Mouse (Mus musculus) liver, embryonic 14.5 days (tissue): ENCODE measurements at regions not wholly inside any gene's neighbourhood (a gene's known extent, or its start where the extent isn't known, plus 50 kb on each side); places are given as distances from the start of the nearest gene placed in this dataset.

ENCODE experiments used
- ATAC-seq: fragments of 200-750 bp; cut with Nextera tagmentation; 2 replicates; pipeline ENCODE4 v1.8.0; 2017; ENCODE audit warnings: moderate number of reproducible peaks, mild to moderate bottlenecking, moderate library complexity; ENCODE audit not compliant: insufficient read depth
- DNase-seq, 3 experiments: peaks; one replicate each; pipeline ENCODE4 v3.0.0-alpha.2; 2012 to 2013; ENCODE audit warnings: low read depth in 3 of 3, low spot score in 3 of 3
- H3K27ac ChIP-seq: fragments of 300-500 bp; sonication (generic); 2 replicates; pipeline ENCODE4 v1.5.1; 2014; ENCODE audit warnings: moderate library complexity, mild to moderate bottlenecking, control low read depth, inconsistent platforms
- H3K27me3 ChIP-seq: fragments of 300-500 bp; sonication (generic); 2 replicates; pipeline ENCODE4 v1.6.1; 2014; ENCODE audit warnings: mild to moderate bottlenecking, low read length, moderate library complexity; ENCODE audit not compliant: control insufficient read depth, insufficient read depth
- H3K36me3 ChIP-seq: fragments of 300-500 bp; sonication (generic); replicated peaks from 2 replicates; pipeline ENCODE4 v1.6.1; 2014; ENCODE audit warnings: low read depth; ENCODE audit not compliant: control insufficient read depth, insufficient read depth
- H3K4me1 ChIP-seq, 2 experiments: fragments of 200-500 bp in 1 of 2; fragments of 300-500 bp in 1 of 2; sonication (generic) in 1 of 2; replicated peaks; 2 replicates each; pipeline ENCODE4 v1.6.1; 2012 to 2014; ENCODE audit warnings: antibody characterized with exemption in 1 of 2, inconsistent platforms in 1 of 2, low read length in 1 of 2; ENCODE audit not compliant: control insufficient read depth in 2 of 2, insufficient read depth in 2 of 2
- H3K4me2 ChIP-seq: fragments of 300-500 bp; sonication (generic); 2 replicates; pipeline ENCODE4 v1.6.1; 2014; ENCODE audit warnings: low read depth, mild to moderate bottlenecking, control low read depth, moderate library complexity
- H3K4me3 ChIP-seq, 2 experiments: fragments of 200-500 bp in 1 of 2; fragments of 300-500 bp in 1 of 2; sonication (generic) in 1 of 2; 2 replicates each; pipeline ENCODE4 v1.5.1; 2012 to 2014; ENCODE audit warnings: low read depth in 2 of 2, low read length in 2 of 2, mild to moderate bottlenecking in 2 of 2, control low read depth in 1 of 2, inconsistent platforms in 1 of 2, moderate library complexity in 1 of 2; ENCODE audit not compliant: insufficient read depth in 1 of 2
- H3K9ac ChIP-seq: fragments of 300-500 bp; sonication (generic); replicated peaks from 2 replicates; pipeline ENCODE4 v1.6.1; 2014; ENCODE audit warnings: mild to moderate bottlenecking, control low read depth, moderate library complexity
- H3K9me3 ChIP-seq: fragments of 300-500 bp; sonication (generic); 2 replicates; pipeline ENCODE4 v1.6.1; 2016; ENCODE audit warnings: low read length, mixed read lengths; ENCODE audit not compliant: control insufficient read depth
- CTCF ChIP-seq: IDR thresholded peaks from 2 replicates; pipeline ENCODE4 v1.5.1; 2016; ENCODE audit warnings: antibody characterized with exemption, low read depth, control low read depth
- EP300 ChIP-seq: IDR thresholded peaks from 2 replicates; pipeline ENCODE4 v1.6.1; 2016; ENCODE audit warnings: antibody characterized with exemption, low read depth
- WGBS: fragments of 180-500 bp; shearing (Covaris S2); extraction: QIAGEN DNeasy Blood & Tissue Kit; methylation state at CpG from one replicate; pipeline ENCODE4 v1.1.7; 2014; ENCODE audit not compliant: insufficient replicate concordance; 5-methylcytosine and 5-hydroxymethylcytosine counted together

DNA sequence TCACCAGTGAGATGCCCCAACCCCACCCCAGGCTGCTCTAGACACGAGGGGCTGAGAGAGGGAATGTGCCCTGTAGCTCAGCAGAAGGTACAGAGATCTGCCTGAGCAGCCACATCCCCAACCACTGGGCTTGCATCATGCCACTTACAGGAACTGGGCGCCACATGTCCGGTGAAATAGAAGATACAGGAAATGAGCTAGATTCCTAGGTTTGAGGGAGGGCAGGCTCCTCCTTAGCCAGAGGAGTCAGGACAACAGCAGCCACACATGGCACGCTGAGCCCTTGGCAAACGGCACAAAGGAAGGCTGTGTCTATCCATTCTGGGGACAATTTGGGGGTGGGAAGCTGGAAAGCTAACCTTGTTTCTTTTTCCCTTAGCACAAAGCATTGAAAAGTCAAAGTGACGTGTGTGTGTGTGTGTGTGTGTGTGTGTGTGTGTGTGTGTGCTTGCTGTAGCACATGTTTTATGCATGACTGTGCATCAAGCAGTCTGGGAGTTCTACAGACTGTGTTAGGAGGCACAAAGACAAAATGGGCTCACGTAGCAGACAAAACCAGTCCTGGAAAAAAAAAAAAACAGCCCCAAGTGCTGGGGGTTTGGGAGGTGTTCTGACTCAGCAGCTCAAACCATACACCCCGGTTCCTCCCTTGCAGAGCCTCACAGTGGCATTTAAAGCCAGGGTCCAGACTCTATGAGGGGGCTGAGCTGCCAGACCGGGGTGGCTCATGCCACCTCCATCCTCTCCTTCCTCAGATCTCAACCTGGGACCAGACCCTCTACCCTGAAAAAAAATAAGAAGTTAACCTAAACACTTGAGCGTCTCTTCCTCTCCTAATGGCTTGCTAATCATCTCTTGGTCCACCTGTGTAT is 343.7 kb upstream of the Smim15 start:
- WGBS: 32% methylated on average over 10 of the region's 10 CpGs
- ATAC-seq (no peak), DNase-seq (no peak)

DNA sequence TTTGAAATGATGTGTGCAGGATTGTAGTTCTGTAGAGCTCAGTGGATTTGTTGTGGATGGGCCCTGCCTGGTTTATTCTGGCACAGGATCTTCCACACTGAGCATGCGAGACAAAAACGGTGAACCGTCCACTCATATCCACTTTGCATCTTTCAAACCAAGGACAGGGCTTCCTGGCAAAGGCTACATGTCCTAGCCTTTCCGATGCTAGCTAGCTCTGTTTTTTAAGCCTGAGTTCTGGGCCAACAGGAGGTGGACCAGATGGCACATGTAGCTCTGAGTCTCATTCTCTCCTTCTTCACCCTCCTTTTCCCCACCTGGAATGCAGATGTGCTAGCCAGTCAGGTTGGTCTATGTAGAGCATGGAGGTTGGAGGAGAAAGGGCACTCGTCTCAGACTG is 345.0 kb upstream of the Smim15 start:
- TF ChIP-seq CTCF: no peak
- no peak for TF ChIP-seq EP300
- Histone ChIP-seq H3K27me3 (no peaks in the 10 kb centered on the region), H3K4me3 (no peak overlapping the region), H3K9me3 (no peaks in the 10 kb centered on the region), H3K4me1 (no peaks in the 10 kb centered on the region; a peak in 1 of 4 replicates), H3K9ac (no peak overlapping the region), H3K27ac (no peak overlapping the region), H3K36me3 (no peaks in the 10 kb centered on the region), H3K4me2 (no peak overlapping the region)
- no peak for DNase-seq
- WGBS: 62% methylated on average over 5 of the region's 5 CpGs
- no peak for ATAC-seq

More for the DNA sequence above, 343.7 kb upstream of the Smim15 start:
- H3K27ac ChIP-seq: no peak overlapping the region
- no peaks in the 10 kb centered on the region for H3K36me3 ChIP-seq
- no peak overlapping the region for H3K4me3 ChIP-seq
- no peak overlapping the region for H3K4me2 ChIP-seq
- H3K9ac ChIP-seq: no peak overlapping the region
- TF ChIP-seq CTCF (no peak), EP300 (no peak)
- no peaks in the 10 kb centered on the region for H3K9me3 ChIP-seq
- no peaks in the 10 kb centered on the region for H3K27me3 ChIP-seq
- H3K4me1 ChIP-seq: no peaks in the 10 kb centered on the region; a peak in 1 of 4 replicates

DNA sequence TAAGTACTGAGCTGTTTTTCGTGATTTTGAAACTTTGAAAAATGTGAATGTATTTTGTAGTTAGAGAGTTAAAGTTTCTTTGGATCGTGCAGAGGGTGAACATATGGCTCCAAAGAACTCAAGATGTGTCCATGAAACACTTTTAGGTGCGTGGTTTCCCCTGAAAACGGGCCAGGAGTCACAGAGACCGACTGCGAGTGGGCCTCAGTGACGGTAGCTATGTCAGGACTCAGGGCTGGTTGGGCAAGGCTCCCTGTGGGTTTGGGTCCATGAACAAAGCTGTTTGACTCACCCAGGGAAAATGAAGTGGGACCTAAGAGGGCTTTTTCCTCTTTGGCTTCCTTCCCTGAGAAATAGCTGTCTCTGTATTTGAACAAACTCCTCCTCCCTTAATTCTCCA is 345.9 kb upstream of the Smim15 start:
- 60% methylated on average over 7 of the region's 7 CpGs for WGBS
- Histone ChIP-seq H3K27me3 (no peaks in the 10 kb centered on the region), H3K27ac (no peak overlapping the region), H3K4me3 (no peak overlapping the region), H3K9ac (no peak overlapping the region), H3K4me1 (no peaks in the 10 kb centered on the region; a peak in 1 of 4 replicates), H3K36me3 (no peaks in the 10 kb centered on the region), H3K9me3 (no peaks in the 10 kb centered on the region), H3K4me2 (no peak overlapping the region)
- no peak for TF ChIP-seq EP300
- TF ChIP-seq CTCF: no peak
- DNase-seq (no peak), ATAC-seq (no peak)

DNA sequence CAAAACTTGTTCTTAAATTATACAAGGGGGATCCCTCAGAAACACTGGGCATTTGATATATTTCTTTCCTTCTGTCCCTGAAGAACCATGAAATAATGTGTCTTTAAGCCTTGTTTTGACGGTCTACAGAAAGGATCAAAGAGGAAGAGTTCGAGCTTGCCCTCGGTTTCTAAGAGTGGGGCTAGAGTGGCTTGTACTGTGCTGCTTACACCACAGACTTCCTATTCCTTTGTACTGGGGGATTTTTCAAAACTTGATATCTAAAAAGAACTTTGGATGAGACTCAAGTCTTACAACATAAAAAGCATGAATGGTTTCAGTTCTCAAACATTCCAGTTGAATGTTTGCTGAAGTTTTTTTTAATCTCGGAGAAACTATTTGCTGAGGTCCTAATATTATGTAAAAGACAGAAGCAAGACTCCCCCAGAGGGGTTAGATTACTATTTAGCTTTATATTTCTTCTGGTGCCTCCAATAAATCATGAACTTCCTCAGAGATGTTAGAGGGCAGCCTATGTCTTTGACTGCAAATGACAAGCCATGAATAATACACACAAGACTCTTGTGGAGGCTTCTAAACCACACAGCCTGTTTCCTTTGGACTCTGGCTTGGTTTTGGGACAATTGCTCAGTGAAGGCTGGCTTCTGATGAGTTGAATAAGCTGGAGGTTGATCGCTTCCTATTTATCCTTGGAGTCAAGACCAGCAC is 352.0 kb upstream of the Smim15 start:
- WGBS: 51% methylated on average over 5 of the region's 5 CpGs
- no peak for DNase-seq

DNA sequence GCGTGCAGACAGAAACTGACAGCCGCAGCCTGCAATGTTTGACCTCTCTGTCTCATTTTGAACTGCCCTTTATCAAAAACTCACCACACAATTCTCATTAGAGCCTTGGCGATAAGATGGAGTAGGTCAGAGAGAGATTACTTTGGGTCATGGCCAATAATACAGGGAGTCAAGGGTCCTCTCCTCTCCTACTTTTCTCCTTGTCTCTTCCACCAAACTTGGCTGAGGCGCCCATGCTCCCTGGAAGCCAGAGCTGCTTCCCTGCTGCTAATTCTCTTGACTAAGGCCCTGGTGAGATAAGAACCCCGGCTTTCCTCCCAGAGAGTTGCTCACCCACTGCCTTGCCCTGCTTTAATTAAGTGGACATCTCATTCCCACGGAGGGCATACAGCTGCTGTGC is 355.3 kb upstream of the Smim15 start:
- no peaks in the 10 kb centered on the region for H3K4me1 ChIP-seq
- no peak overlapping the region for H3K4me2 ChIP-seq
- DNase-seq (no peak), ATAC-seq (no peak)
- TF ChIP-seq CTCF (no peak), EP300 (no peak)
- no peaks in the 10 kb centered on the region for H3K27me3 ChIP-seq
- H3K9me3 ChIP-seq: no peaks in the 10 kb centered on the region
- H3K4me3 ChIP-seq: no peak overlapping the region
- H3K27ac ChIP-seq: no peak overlapping the region
- WGBS: 50% methylated on average over 6 of the region's 6 CpGs
- H3K36me3 ChIP-seq: no peaks in the 10 kb centered on the region
- no peak overlapping the region for H3K9ac ChIP-seq

More for the DNA sequence above, 352.0 kb upstream of the Smim15 start:
- no peak overlapping the region for H3K4me2 ChIP-seq
- H3K9me3 ChIP-seq: no peaks in the 10 kb centered on the region
- H3K36me3 ChIP-seq: no peaks in the 10 kb centered on the region
- H3K27me3 ChIP-seq: no peaks in the 10 kb centered on the region
- ATAC-seq: no peak
- H3K27ac ChIP-seq: no peak overlapping the region
- no peak overlapping the region for H3K9ac ChIP-seq
- no peaks in the 10 kb centered on the region for H3K4me1 ChIP-seq
- no peak for TF ChIP-seq CTCF
- H3K4me3 ChIP-seq: no peak overlapping the region
